In the genomic region with DNA sequence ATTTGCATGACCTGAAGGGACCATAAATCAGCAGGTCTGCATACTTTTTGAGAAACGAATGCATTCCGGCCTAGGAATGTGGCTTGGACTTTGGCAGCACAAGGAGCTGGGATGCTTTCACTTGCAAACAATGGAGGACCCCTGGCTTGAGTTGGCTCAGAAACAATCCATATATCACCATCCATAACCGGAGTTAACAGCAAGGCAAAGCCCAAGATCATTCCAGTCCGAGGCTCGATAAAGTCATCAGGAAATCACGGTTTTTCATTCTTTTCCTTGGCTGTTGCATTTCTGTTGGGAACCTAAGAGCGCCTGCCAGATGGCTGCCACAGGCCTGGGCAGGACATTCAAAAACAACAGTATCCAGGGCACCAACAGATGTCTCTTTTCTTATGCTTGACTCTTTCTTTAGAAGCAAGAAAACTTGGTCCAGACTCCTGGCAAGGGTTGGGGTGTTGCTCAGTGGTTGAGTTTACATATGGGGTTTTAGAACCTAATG, we compare ENCODE assay signal across 14 mouse cellular contexts.
DNase-seq lines count a peak whose midpoint lies in the region; ATAC-seq and TF ChIP-seq lines count a peak whose summit lies in the region.
"Had no signal": no experiment of that assay in that cellular context is flagged by ENCODE, and none has a peak within 500 bp of the region (broad histone marks: within the 10 kb centered on the region; RNA-seq: fewer than 3 reads in every experiment).

No protein-coding gene starts in this region.

- WGBS in midbrain, postnatal 0 days: 70% methylated on average over 7 of the region's 7 CpGs
- WGBS in midbrain, embryonic 16.5 days: 71% methylated on average over 7 of the region's 7 CpGs

- no peak overlapping the region for H3K9ac ChIP-seq in midbrain, postnatal 0 days (replicated peaks; ENCODE audit: low read length, poor library complexity, severe bottlenecking)
- no peak overlapping the region for H3K9ac ChIP-seq in midbrain, embryonic 16.5 days (ENCODE audit: low read depth, low read length)
- H3K9ac ChIP-seq: embryonic facial prominence, embryonic 15.5 days; heart, embryonic 12.5 days; liver, embryonic 13.5 days; midbrain, embryonic 15.5 days had no signal

- no peak overlapping the region for H3K4me3 ChIP-seq in midbrain, postnatal 0 days (ENCODE audit: low read depth, low read length)
- no peak overlapping the region for H3K4me3 ChIP-seq in midbrain, embryonic 16.5 days (ENCODE audit: low read depth, low read length)
- no peak overlapping the region for H3K4me3 ChIP-seq in embryonic fibroblast, embryonic 13.5 days (ENCODE audit: insufficient read depth, low read length)
- H3K4me3 ChIP-seq: embryonic facial prominence, embryonic 15.5 days; heart, embryonic 12.5 days; liver, embryonic 13.5 days; midbrain, embryonic 15.5 days had no signal

- no peak; the same call in 1 of the 2 replicates for TF ChIP-seq POLR2A in embryonic fibroblast, embryonic 13.5 days (IDR thresholded peaks at IDR 0.05; ENCODE audit: low read depth, low read length)

- no peaks in the 10 kb centered on the region for H3K36me3 ChIP-seq in midbrain, postnatal 0 days (ENCODE audit: insufficient read depth, low read length)
- no peaks in the 10 kb centered on the region for H3K36me3 ChIP-seq in midbrain, embryonic 16.5 days (ENCODE audit: control insufficient read depth, insufficient read depth, low read length)
- H3K36me3 ChIP-seq: embryonic facial prominence, embryonic 15.5 days; heart, embryonic 12.5 days; liver, embryonic 13.5 days; midbrain, embryonic 15.5 days had no signal

- no peak overlapping the region for H3K27ac ChIP-seq in midbrain, postnatal 0 days (ENCODE audit: low read depth, low read length)
- no peak overlapping the region for H3K27ac ChIP-seq in midbrain, embryonic 16.5 days (ENCODE audit: low read length)
- peak overlapping the region; percentile 85 for H3K27ac ChIP-seq in embryonic fibroblast, embryonic 13.5 days (ENCODE audit: insufficient read depth, low read length)
- H3K27ac ChIP-seq: embryonic facial prominence, embryonic 15.5 days; liver, embryonic 13.5 days; midbrain, embryonic 15.5 days had no signal

- H3K9me3 ChIP-seq in midbrain, postnatal 0 days (ENCODE audit: low read length): no peaks in the 10 kb centered on the region
- H3K9me3 ChIP-seq in midbrain, embryonic 16.5 days (replicated peaks; ENCODE audit: control insufficient read depth, low read length, poor library complexity, severe bottlenecking): no peaks in the 10 kb centered on the region
- H3K9me3 ChIP-seq: embryonic facial prominence, embryonic 15.5 days; liver, embryonic 13.5 days; midbrain, embryonic 15.5 days had no signal

- H3K4me1 ChIP-seq in midbrain, postnatal 0 days (ENCODE audit: insufficient read depth, low read length): no peaks in the 10 kb centered on the region
- H3K4me1 ChIP-seq in midbrain, embryonic 16.5 days (ENCODE audit: control insufficient read depth, insufficient read depth, low read length): no peaks in the 10 kb centered on the region
- peaks cover 15% of the 10 kb centered on the region for H3K4me1 ChIP-seq in embryonic fibroblast, embryonic 13.5 days (ENCODE audit: control insufficient read depth, insufficient read depth, low read length)
- H3K4me1 ChIP-seq: embryonic facial prominence, embryonic 15.5 days; midbrain, embryonic 15.5 days had no signal

- H3K4me2 ChIP-seq in midbrain, postnatal 0 days (ENCODE audit: low read depth, low read length, poor library complexity, severe bottlenecking): no peak overlapping the region
- H3K4me2 ChIP-seq in midbrain, embryonic 16.5 days (ENCODE audit: low read length): no peak overlapping the region
- H3K4me2 ChIP-seq: embryonic facial prominence, embryonic 15.5 days; heart, embryonic 12.5 days; liver, embryonic 13.5 days; midbrain, embryonic 15.5 days had no signal

- no peak for TF ChIP-seq CTCF in midbrain, postnatal 0 days (IDR thresholded peaks at IDR 0.05)
- TF ChIP-seq CTCF in embryonic fibroblast, embryonic 13.5 days (IDR thresholded peaks at IDR 0.05; ENCODE audit: borderline replicate concordance, insufficient read depth, low read length): no peak

- no peak for DNase-seq in frontal cortex, postnatal 36 days (ENCODE audit: low spot score in 2 of 2)
- DNase-seq in midbrain, postnatal 0 days (ENCODE audit: low spot score): peak; percentile 79
- peak; percentile 17 for DNase-seq in lung, postnatal 14 days
- no peak for DNase-seq in retina, embryonic 14.5 days (ENCODE audit: low spot score)
- DNase-seq in ovary, postnatal 36 days (ENCODE audit: low spot score): no peak
- DNase-seq: cerebellum, adult 11 months; liver, embryonic 13.5 days had no signal

- peak; percentile 72 for ATAC-seq in frontal cortex, adult (ENCODE audit: low TSS enrichment)
- no peak for ATAC-seq in midbrain, postnatal 0 days (ENCODE audit: low FRiP score)
- ATAC-seq in midbrain, embryonic 16.5 days: no peak
- ATAC-seq: CD4-positive, CD25-positive, alpha-beta regulatory T cell, adult 4 months; midbrain, embryonic 15.5 days had no signal

- H3K27me3 ChIP-seq in midbrain, postnatal 0 days (ENCODE audit: insufficient read depth, low read length): no peaks in the 10 kb centered on the region
- no peaks in the 10 kb centered on the region for H3K27me3 ChIP-seq in midbrain, embryonic 16.5 days (ENCODE audit: control insufficient read depth, insufficient read depth, low read depth, low read length)
- H3K27me3 ChIP-seq: embryonic facial prominence, embryonic 15.5 days; heart, embryonic 12.5 days; liver, embryonic 13.5 days; midbrain, embryonic 15.5 days had no signal

Comparison
In these comparisons a context has a peak if more than half of its experiments do, and no peak if none do; other contexts are left out.
1. DNase-seq: peak in midbrain, postnatal 0 days (single experiment) and lung, postnatal 14 days (single experiment); none in frontal cortex, postnatal 36 days (0 of 2), retina, embryonic 14.5 days (single experiment) and ovary, postnatal 36 days (single experiment).